13 mouse cellular contexts compared by ENCODE assay signal in the genomic region with DNA sequence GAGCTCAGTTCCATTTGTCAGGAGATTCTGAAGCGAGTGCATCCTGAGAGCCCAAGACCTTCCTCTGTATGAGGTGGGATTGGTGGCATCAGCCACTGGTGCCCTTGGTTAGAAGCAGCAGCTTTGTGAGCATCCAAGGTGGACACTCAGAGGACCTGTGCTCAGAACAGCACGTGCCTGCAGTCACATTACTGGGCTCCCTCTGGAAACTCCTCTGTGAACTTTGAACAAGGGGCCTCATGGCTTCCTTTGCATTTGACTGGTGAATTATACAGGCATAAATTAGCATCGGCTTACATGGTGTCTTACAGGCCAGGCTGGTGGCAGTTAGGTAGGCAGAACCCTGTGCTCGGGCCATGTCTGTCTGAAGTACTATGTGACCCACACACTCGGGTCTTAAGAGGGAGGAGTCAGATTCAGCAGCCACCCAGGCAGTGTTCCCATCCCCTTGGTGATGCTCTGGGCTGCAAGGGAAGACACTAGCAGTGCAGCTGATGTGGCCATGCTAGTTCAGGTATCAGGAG.
A peak's percentile ranks its signal among the peaks of the same experiment; 100 is the strongest.
DNase-seq lines count a peak whose midpoint lies in the region; ATAC-seq and TF ChIP-seq lines count a peak whose summit lies in the region.
"Had no signal": no experiment of that assay in that cellular context is flagged by ENCODE, and none has a peak within 500 bp of the region (broad histone marks: within the 10 kb centered on the region; RNA-seq: fewer than 3 reads in every experiment).

No protein-coding gene starts in this region.

- DNase-seq in embryonic facial prominence, embryonic 14.5 days (ENCODE audit: low spot score), result no peak
- no peak for DNase-seq in embryonic facial prominence, embryonic 10.5 days (ENCODE audit: low spot score)
- no peak for DNase-seq in lung, postnatal 4 days
- DNase-seq in forebrain, embryonic 10.5 days (ENCODE audit: extremely low spot score, low spot score), result no peak
- DNase-seq in heart, postnatal 25 days (ENCODE audit: low spot score), result no peak
- DNase-seq: embryo, embryonic 11 days; gastrocnemius, adult 2 months; heart, adult 2 months had no signal

- no peak overlapping the region for H3K4me3 ChIP-seq in embryonic facial prominence, embryonic 14.5 days (ENCODE audit: low read depth, low read length)
- no peak overlapping the region for H3K4me3 ChIP-seq in embryonic facial prominence, embryonic 10.5 days
- no peak overlapping the region for H3K4me3 ChIP-seq in lung, embryonic 15.5 days
- H3K4me3 ChIP-seq in forebrain, embryonic 10.5 days, result no peak overlapping the region
- H3K4me3 ChIP-seq in intestine, postnatal 0 days (ENCODE audit: low read depth, low read length), result no peak overlapping the region
- H3K4me3 ChIP-seq: erythroblast, embryonic 14.5 days; gastrocnemius, adult 2 months; heart, adult 2 months; liver, embryonic 15.5 days had no signal

- intact Hi-C loops in heart, postnatal 25 days (cut with DNase I), result no loop called here

- H3K9me3 ChIP-seq in embryonic facial prominence, embryonic 14.5 days (ENCODE audit: control insufficient read depth, low read length), result no peaks in the 10 kb centered on the region
- no peaks in the 10 kb centered on the region for H3K9me3 ChIP-seq in embryonic facial prominence, embryonic 10.5 days
- no peaks in the 10 kb centered on the region for H3K9me3 ChIP-seq in lung, embryonic 15.5 days
- no peaks in the 10 kb centered on the region for H3K9me3 ChIP-seq in forebrain, embryonic 10.5 days
- no peaks in the 10 kb centered on the region for H3K9me3 ChIP-seq in intestine, postnatal 0 days (ENCODE audit: control insufficient read depth)
- H3K9me3 ChIP-seq: liver, embryonic 15.5 days had no signal

- no peak for TF ChIP-seq CTCF in intestine, postnatal 0 days (IDR thresholded peaks at IDR 0.05; ENCODE audit: low read depth)

- no peak overlapping the region for H3K27ac ChIP-seq in embryonic facial prominence, embryonic 14.5 days (replicated peaks; ENCODE audit: low read depth, low read length)
- no peak overlapping the region for H3K27ac ChIP-seq in embryonic facial prominence, embryonic 10.5 days (replicated peaks)
- no peak overlapping the region for H3K27ac ChIP-seq in lung, embryonic 15.5 days
- H3K27ac ChIP-seq in forebrain, embryonic 10.5 days, result peak overlapping the region; percentile 49; the same call in 1 of the 2 replicates
- no peak overlapping the region for H3K27ac ChIP-seq in intestine, postnatal 0 days (ENCODE audit: low read depth, low read length)
- H3K27ac ChIP-seq: gastrocnemius, adult 2 months; heart, adult 2 months; liver, embryonic 15.5 days had no signal

- H3K27me3 ChIP-seq in embryonic facial prominence, embryonic 14.5 days (replicated peaks; ENCODE audit: control insufficient read depth, insufficient read depth, low read length), result no peaks in the 10 kb centered on the region
- H3K27me3 ChIP-seq in embryonic facial prominence, embryonic 10.5 days (replicated peaks; ENCODE audit: low read depth, poor library complexity, severe bottlenecking), result no peaks in the 10 kb centered on the region
- H3K27me3 ChIP-seq in lung, embryonic 15.5 days, result no peaks in the 10 kb centered on the region
- no peaks in the 10 kb centered on the region for H3K27me3 ChIP-seq in forebrain, embryonic 10.5 days (ENCODE audit: poor library complexity, severe bottlenecking)
- no peaks in the 10 kb centered on the region for H3K27me3 ChIP-seq in intestine, postnatal 0 days (replicated peaks; ENCODE audit: control insufficient read depth, insufficient read depth, low read length)
- H3K27me3 ChIP-seq: liver, embryonic 15.5 days had no signal

- 69% methylated on average over 5 of the region's 5 CpGs for WGBS in embryonic facial prominence, embryonic 14.5 days
- 82% methylated on average over 5 of the region's 5 CpGs for WGBS in embryonic facial prominence, embryonic 10.5 days
- WGBS in lung, embryonic 15.5 days, result 69% methylated on average over 5 of the region's 5 CpGs
- WGBS in forebrain, embryonic 10.5 days, result 83% methylated on average over 5 of the region's 5 CpGs
- 47% methylated on average over 5 of the region's 5 CpGs for WGBS in intestine, postnatal 0 days

- no peaks in the 10 kb centered on the region for H3K4me1 ChIP-seq in embryonic facial prominence, embryonic 14.5 days (ENCODE audit: control insufficient read depth, insufficient read depth, low read length)
- no peaks in the 10 kb centered on the region for H3K4me1 ChIP-seq in embryonic facial prominence, embryonic 10.5 days
- peaks cover 4% of the 10 kb centered on the region; the same call in 1 of the 2 replicates for H3K4me1 ChIP-seq in lung, embryonic 15.5 days
- H3K4me1 ChIP-seq in forebrain, embryonic 10.5 days, result peaks cover 6% of the 10 kb centered on the region
- H3K4me1 ChIP-seq in intestine, postnatal 0 days (replicated peaks; ENCODE audit: control insufficient read depth, insufficient read depth, low read length), result peaks cover 9% of the 10 kb centered on the region; the same call in 1 of the 2 replicates
- H3K4me1 ChIP-seq: liver, embryonic 15.5 days had no signal

- H3K9ac ChIP-seq in embryonic facial prominence, embryonic 14.5 days (ENCODE audit: low read depth, low read length), result no peak overlapping the region
- no peak overlapping the region for H3K9ac ChIP-seq in lung, embryonic 15.5 days
- H3K9ac ChIP-seq in intestine, postnatal 0 days (ENCODE audit: low read depth, low read length), result no peak overlapping the region
- H3K9ac ChIP-seq: liver, embryonic 15.5 days had no signal

- 0 out of 2 replicates have a peak, but pooled peaks cover 2% of the 10 kb centered on the region for H3K36me3 ChIP-seq in embryonic facial prominence, embryonic 14.5 days (ENCODE audit: control insufficient read depth, insufficient read depth, low read length)
- H3K36me3 ChIP-seq in embryonic facial prominence, embryonic 10.5 days (replicated peaks), result peaks cover 15% of the 10 kb centered on the region; the same call in 1 of the 2 replicates
- no peaks in the 10 kb centered on the region for H3K36me3 ChIP-seq in lung, embryonic 15.5 days
- H3K36me3 ChIP-seq in forebrain, embryonic 10.5 days (replicated peaks), result no peaks in the 10 kb centered on the region; the same call in 1 of the 2 replicates
- H3K36me3 ChIP-seq in intestine, postnatal 0 days (ENCODE audit: control insufficient read depth, insufficient read depth), result no peaks in the 10 kb centered on the region; the same call in 1 of the 2 replicates
- H3K36me3 ChIP-seq: liver, embryonic 15.5 days had no signal

- no peak overlapping the region for H3K4me2 ChIP-seq in embryonic facial prominence, embryonic 14.5 days (ENCODE audit: low read depth, low read length)
- H3K4me2 ChIP-seq in lung, embryonic 15.5 days, result no peak overlapping the region
- no peak overlapping the region for H3K4me2 ChIP-seq in intestine, postnatal 0 days (replicated peaks; ENCODE audit: low read depth)
- H3K4me2 ChIP-seq: liver, embryonic 15.5 days had no signal

- 0 out of 2 replicates have a peak, but pooled peaks have one; percentile 15 for ATAC-seq in embryonic facial prominence, embryonic 14.5 days (ENCODE audit: low read depth)
- peak; percentile 28; the same call in 1 of the 2 replicates for ATAC-seq in lung, embryonic 15.5 days (ENCODE audit: borderline replicate concordance, extremely low read depth, low FRiP score, low TSS enrichment)
- ATAC-seq in intestine, postnatal 0 days, result peak; percentile 66
- ATAC-seq in frontal cortex, adult (ENCODE audit: low TSS enrichment), result no peak
